Mouse (Mus musculus) macrophage (primary cell): ENCODE data around the gene AF067063. TPM values are rescaled to one million over a fixed set of nuclear protein-coding genes. Genes with fewer than 3 reads are reported as not detected.

ENCODE experiments used
- H3K27ac ChIP-seq: fragments of 350-480 bp; formaldehyde crosslinking; 2 replicates; pipeline ENCODE4 v1.9.0; 2021
- H3K36me3 ChIP-seq: fragments of 350-480 bp; formaldehyde crosslinking; 2 replicates; pipeline ENCODE4 v1.9.0; 2021; ENCODE audit errors: inconsistent target
- H3K4me3 ChIP-seq: fragments of 350-480 bp; formaldehyde crosslinking; 2 replicates; pipeline ENCODE4 v1.9.0; 2021; ENCODE audit errors: inconsistent target
- H3K79me2 ChIP-seq: fragments of 350-480 bp; formaldehyde crosslinking; 2 replicates; pipeline ENCODE4 v1.9.0; 2021; ENCODE audit errors: inconsistent target
- WGBS: methylation state at CpG from one replicate; pipeline ENCODE4 v1.1.7; 2026; ENCODE audit warnings: inconsistent platforms; ENCODE audit not compliant: missing documents; 5-methylcytosine and 5-hydroxymethylcytosine counted together
- polyA plus RNA-seq: library from polyadenylated mRNA; stranded (reverse); fragments of 250-400 nt; gene quantifications from 3 replicates; pipeline ENCODE4 v1.2.4, GENCODE M21; 2018; ENCODE audit warnings: inconsistent platforms

AF067063 gene
- polyA plus RNA-seq, 1 experiment from 2014 or later = not detected

GRCm38 (mm10) chr13:119790761-119791579 lies 39.0 kb downstream of the AF067063 start, which contains the start of gene Zfp131:
Gene Zfp131, minus strand, starts transcription at chr13:119790889.
- H3K4me3 ChIP-seq = peak within 1 kb of the TSS; percentile 65
- H3K27ac ChIP-seq = peak within 1 kb of the TSS; percentile 32
- H3K79me2 ChIP-seq = peaks cover 19% of the 10 kb centered on the region; the same call in 1 of the 2 replicates
- WGBS = under 1% methylated on average over 64 of the region's 86 CpGs
- H3K36me3 ChIP-seq = 0 out of 2 replicates have a peak, but pooled peaks cover 6% of the 10 kb centered on the region

DNA sequence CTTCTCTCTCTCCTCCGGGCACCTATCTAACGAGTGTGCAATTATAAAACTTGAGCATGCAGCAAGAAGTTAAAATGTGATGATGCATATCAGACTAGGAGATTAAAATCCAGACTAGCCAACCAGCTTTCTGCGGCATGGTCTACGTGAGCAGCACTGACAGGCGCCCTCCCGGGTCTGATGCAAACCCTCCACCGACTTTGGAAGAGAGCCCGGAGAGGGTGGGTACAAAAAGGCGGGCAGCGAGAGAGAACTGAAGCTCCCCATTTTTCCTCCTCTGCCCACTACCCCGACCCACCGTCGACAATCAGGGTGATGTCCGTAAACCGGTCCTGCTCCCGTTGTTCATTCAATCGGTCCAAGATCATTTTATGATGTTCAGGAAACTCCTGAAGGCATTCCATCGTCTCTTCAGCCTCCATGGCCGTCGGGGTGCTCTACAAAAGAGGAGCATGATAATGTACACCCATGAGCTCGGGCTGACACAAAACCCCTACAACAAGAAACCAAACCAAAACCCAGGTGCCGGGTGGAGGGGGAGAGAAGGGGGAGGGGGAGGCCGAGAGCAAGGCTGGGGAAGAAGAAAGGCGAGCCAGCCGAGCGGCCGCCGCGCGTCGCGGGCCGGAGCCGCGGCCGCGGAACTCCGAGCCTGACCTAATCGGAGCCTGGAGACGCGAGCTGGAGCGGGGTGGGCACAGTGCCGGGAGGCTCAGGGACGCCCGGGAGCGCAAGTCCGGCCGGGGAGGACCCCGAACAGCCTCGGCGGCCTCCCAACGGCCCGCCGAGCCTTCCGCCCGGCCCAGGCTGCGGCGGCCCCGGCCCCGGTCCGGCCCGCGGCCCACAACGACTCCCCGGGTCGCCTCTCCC lies 39.9 kb downstream of the AF067063 start:
- Histone ChIP-seq H3K36me3 (peaks cover 14% of the 10 kb centered on the region; the same call in 1 of the 2 replicates), H3K79me2 (peaks cover 19% of the 10 kb centered on the region; the same call in 1 of the 2 replicates), H3K4me3 (peak overlapping the region; percentile 65), H3K27ac (peak overlapping the region; percentile 32)
- 3% methylated on average over 56 of the region's 66 CpGs for WGBS

DNA sequence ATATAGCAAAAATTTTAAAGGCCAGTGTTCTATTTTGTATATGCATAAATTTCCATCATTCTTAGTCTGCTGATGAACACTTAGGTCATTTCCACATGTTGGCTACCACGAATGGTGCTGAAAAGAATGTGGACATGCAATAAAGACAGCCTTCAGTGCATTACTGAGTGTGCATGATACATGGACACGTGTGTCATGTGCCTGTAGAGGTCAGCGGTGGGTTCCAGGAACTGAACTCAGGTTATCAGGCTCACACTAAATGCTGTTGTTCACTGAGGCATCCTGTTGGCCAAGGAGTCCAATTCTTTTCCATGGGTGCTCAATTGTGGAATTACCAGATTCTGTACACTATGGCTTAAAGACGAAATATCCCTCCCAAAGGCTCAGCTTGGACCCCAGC lies 46.4 kb downstream of the AF067063 start:
- no peak overlapping the region for H3K27ac ChIP-seq
- H3K79me2 ChIP-seq = peaks cover 13% of the 10 kb centered on the region; the same call in 1 of the 2 replicates
- H3K4me3 ChIP-seq = no peak overlapping the region
- 79% methylated on average over 4 of the region's 4 CpGs for WGBS
- peaks cover 69% of the 10 kb centered on the region for H3K36me3 ChIP-seq

Other genes with a start within 250 kb of the AF067063 start
- gene Ccl28, start 206.4 kb downstream of the AF067063 start, polyA plus RNA-seq = 0.10 TPM in 1 of 3 replicates, not detected in the others
- gene Hmgcs1, start 139.8 kb downstream of the AF067063 start, polyA plus RNA-seq = 67.8 to 119 TPM (median 103 TPM) in 3 replicates
- gene Nim1k, start 74.3 kb downstream of the AF067063 start, polyA plus RNA-seq = 0.66 to 0.84 TPM (median 0.82 TPM) in 3 replicates
- gene Zfp131, start 39.3 kb downstream of the AF067063 start, polyA plus RNA-seq = 16.1 to 19.7 TPM (median 16.8 TPM) in 3 replicates
- 0.54 TPM in 1 of 3 replicates, not detected in the others for gene D13Ertd608e, start 5.8 kb upstream of the AF067063 start, polyA plus RNA-seq
- not detected in 3 replicates for gene Tcstv1, start 64.6 kb upstream of the AF067063 start, polyA plus RNA-seq
- not detected in 3 replicates for gene Gm21761, start 99.1 kb upstream of the AF067063 start, polyA plus RNA-seq
- not detected in 3 replicates for gene B020031M17Rik, start 120.6 kb upstream of the AF067063 start, polyA plus RNA-seq
- gene Gm36079, start 196.8 kb upstream of the AF067063 start, polyA plus RNA-seq = 0.40 TPM in 1 of 3 replicates, not detected in the others
- 162 to 309 TPM (median 224 TPM) in 3 replicates for gene Gm21188, start 222.0 kb upstream of the AF067063 start, polyA plus RNA-seq